Mouse (Mus musculus) bone marrow, adult 2 months (tissue): Measurements from ENCODE around the gene March1.

ENCODE experiments used
- CTCF ChIP-seq: fragments of 200-500 bp; IDR thresholded peaks from 2 replicates; pipeline ENCODE4 v1.5.1; 2011; ENCODE audit warnings: low read length, control low read depth; ENCODE audit not compliant: control insufficient read depth, insufficient read depth
- POLR2A ChIP-seq: fragments of 200-500 bp; IDR thresholded peaks from 2 replicates; pipeline ENCODE4 v1.6.1; 2011; ENCODE audit warnings: low read depth, mild to moderate bottlenecking, control low read depth, low read length, borderline replicate concordance; ENCODE audit not compliant: control insufficient read depth

- no peak for TF ChIP-seq CTCF
- no peak for TF ChIP-seq POLR2A
Measured at GRCm38 (mm10) chr8:65645945-65646344, 28.2 kb downstream of the March1 start.
